Mouse (Mus musculus) E14TG2a.4 (cell line): ENCODE measurements at regions not wholly inside any gene's neighbourhood (a gene's known extent, or its start where the extent isn't known, plus 50 kb on each side); places are given as distances from the start of the nearest gene placed in this dataset.

Experiments used
- CTCF ChIP-seq: conservative IDR thresholded peaks from 2 replicates; pipeline ENCODE4 v1.5.1; 2014; ENCODE audit warnings: low read length
- NANOG ChIP-seq: IDR thresholded peaks from 2 replicates; pipeline ENCODE4 v1.6.1; 2014; ENCODE audit warnings: borderline replicate concordance, low read length, mixed read lengths
- POU5F1 ChIP-seq: IDR thresholded peaks from 2 replicates; pipeline ENCODE4 v1.6.1; 2014; ENCODE audit warnings: low read length, borderline replicate concordance

DNA sequence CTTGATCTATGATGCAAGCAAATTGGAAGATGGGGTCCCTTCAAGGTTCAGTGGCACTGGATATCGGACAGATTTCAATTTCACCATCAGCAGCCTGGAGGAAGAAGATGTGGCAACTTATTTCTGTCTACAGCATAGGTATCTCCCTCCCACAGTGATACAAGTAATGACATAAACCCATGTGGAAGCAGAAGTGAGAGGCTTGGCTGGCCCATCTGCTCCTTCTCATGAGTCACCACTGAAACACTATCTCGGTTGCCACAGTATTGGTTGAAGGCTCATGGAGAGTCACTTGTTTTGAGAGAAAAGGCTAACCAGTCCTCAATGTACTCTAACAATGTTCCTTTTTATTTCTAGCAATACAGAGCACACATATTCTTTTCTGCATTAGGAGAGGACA, 804.2 kb upstream of the Tacstd2 start:
- TF ChIP-seq CTCF (no peak), NANOG (no peak), POU5F1 (no peak)
